Mouse (Mus musculus): ENCODE results near the gene Ift20. TPM values are rescaled to one million over a fixed set of nuclear protein-coding genes. Genes with fewer than 3 reads are reported as not detected.

The Ift20 gene
- polyA plus RNA-seq, 1 experiment = 137 TPM

DNA sequence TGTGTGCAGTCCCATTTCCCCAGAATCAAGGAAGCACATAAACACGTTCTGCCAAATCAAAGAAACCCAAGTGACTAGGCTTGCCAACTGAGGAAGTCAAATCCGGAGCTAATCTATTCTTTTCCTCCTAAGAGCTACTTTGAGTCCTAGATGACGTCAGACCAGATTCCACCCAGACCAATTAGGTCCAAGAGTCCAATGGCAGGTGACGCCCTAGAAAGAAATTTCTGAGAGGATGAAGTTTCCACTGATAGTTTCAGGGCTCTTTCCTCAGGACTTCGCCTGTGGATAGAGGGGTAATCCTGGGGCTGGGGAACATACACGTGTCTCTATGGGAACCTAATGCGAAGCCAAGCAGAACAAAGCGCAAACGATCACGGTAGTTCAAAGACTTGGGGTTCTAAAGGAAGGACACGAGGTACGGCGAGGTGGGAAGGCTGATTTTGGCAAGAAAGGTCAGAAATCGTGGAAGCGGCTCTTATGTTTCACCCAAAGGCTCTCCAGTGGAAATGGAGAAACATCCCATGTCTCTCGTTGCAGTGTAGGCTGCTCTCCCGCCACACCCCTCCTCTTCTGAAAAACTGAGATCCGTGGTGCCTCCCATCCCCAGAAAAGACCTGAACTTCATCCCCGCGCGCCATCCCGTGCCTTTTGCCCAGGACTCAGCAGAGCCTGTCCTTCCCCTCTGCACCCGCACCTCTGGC, 633 bp upstream of the Ift20 start:
- H3K4me1 ChIP-seq (ENCODE audit: control insufficient read depth, insufficient read depth, insufficient read length, low read length) = peaks cover 10% of the 10 kb centered on the region; the same call in 1 of the 2 replicates
- no peaks in the 10 kb centered on the region for H3K27me3 ChIP-seq (ENCODE audit: control insufficient read depth, insufficient read depth, low read length)
- no peak for TF ChIP-seq CTCF (IDR thresholded peaks at IDR 0.05; ENCODE audit: extremely low read depth, insufficient read length, insufficient replicate concordance, low read depth, low read length)
- no peak for TF ChIP-seq POLR2A (IDR thresholded peaks at IDR 0.05; ENCODE audit: low read depth, low read length)
- H3K4me3 ChIP-seq (ENCODE audit: low read depth, low read length) = peak overlapping the region; percentile 94
- H3K27ac ChIP-seq (ENCODE audit: insufficient read depth, low read depth, low read length) = peak overlapping the region; percentile 99
- WGBS = under 1% methylated on average over 23 of the region's 23 CpGs
- H3K36me3 ChIP-seq (ENCODE audit: control insufficient read depth, insufficient read depth, low read length) = peaks cover 17% of the 10 kb centered on the region

- Histone ChIP-seq H3K4me3 (ENCODE audit: low read depth, low read length) (peak overlapping the region; percentile 94), H3K36me3 (ENCODE audit: control insufficient read depth, insufficient read depth, low read length) (peaks cover 21% of the 10 kb centered on the region), H3K4me1 (ENCODE audit: control insufficient read depth, insufficient read depth, insufficient read length, low read length) (peaks cover 10% of the 10 kb centered on the region; the same call in 1 of the 2 replicates), H3K27me3 (ENCODE audit: control insufficient read depth, insufficient read depth, low read length) (no peaks in the 10 kb centered on the region), H3K27ac (ENCODE audit: insufficient read depth, low read depth, low read length) (peak overlapping the region; percentile 88)
- WGBS = under 1% methylated on average over 14 of the region's 14 CpGs
- no peak for TF ChIP-seq POLR2A (IDR thresholded peaks at IDR 0.05; ENCODE audit: low read depth, low read length)
- TF ChIP-seq CTCF (IDR thresholded peaks at IDR 0.05; ENCODE audit: extremely low read depth, insufficient read length, insufficient replicate concordance, low read depth, low read length) = no peak
Measured at GRCm38 (mm10) chr11:78536690-78537084, 526 bp downstream of the Ift20 start.

- Histone ChIP-seq H3K36me3 (ENCODE audit: control insufficient read depth, insufficient read depth, low read length) (peaks cover 34% of the 10 kb centered on the region), H3K4me1 (ENCODE audit: control insufficient read depth, insufficient read depth, insufficient read length, low read length) (peaks cover 6% of the 10 kb centered on the region), H3K27ac (ENCODE audit: insufficient read depth, low read depth, low read length) (no peak overlapping the region), H3K4me3 (ENCODE audit: low read depth, low read length) (no peak overlapping the region), H3K27me3 (ENCODE audit: control insufficient read depth, insufficient read depth, low read length) (no peaks in the 10 kb centered on the region)
- 77% methylated on average over 3 of the region's 3 CpGs for WGBS
- TF ChIP-seq CTCF (IDR thresholded peaks at IDR 0.05; ENCODE audit: extremely low read depth, insufficient read length, insufficient replicate concordance, low read depth, low read length) (no peak), POLR2A (IDR thresholded peaks at IDR 0.05; ENCODE audit: low read depth, low read length) (no peak)
Measured at GRCm38 (mm10) chr11:78540358-78540757, 4.2 kb downstream of the Ift20 start.

- no peaks in the 10 kb centered on the region for H3K27me3 ChIP-seq (ENCODE audit: control insufficient read depth, insufficient read depth, low read length)
- peaks cover 29% of the 10 kb centered on the region for H3K36me3 ChIP-seq (ENCODE audit: control insufficient read depth, insufficient read depth, low read length)
- H3K4me3 ChIP-seq (ENCODE audit: low read depth, low read length) = no peak overlapping the region
- peaks cover 9% of the 10 kb centered on the region for H3K4me1 ChIP-seq (ENCODE audit: control insufficient read depth, insufficient read depth, insufficient read length, low read length)
- WGBS = 66% methylated on average over 7 of the region's 7 CpGs
- H3K27ac ChIP-seq (ENCODE audit: insufficient read depth, low read depth, low read length) = no peak overlapping the region
- TF ChIP-seq CTCF (IDR thresholded peaks at IDR 0.05; ENCODE audit: extremely low read depth, insufficient read length, insufficient replicate concordance, low read depth, low read length) (no peak), POLR2A (IDR thresholded peaks at IDR 0.05; ENCODE audit: low read depth, low read length) (no peak)
Measured at GRCm38 (mm10) chr11:78544449-78545111, 8.4 kb downstream of the Ift20 start.

DNA sequence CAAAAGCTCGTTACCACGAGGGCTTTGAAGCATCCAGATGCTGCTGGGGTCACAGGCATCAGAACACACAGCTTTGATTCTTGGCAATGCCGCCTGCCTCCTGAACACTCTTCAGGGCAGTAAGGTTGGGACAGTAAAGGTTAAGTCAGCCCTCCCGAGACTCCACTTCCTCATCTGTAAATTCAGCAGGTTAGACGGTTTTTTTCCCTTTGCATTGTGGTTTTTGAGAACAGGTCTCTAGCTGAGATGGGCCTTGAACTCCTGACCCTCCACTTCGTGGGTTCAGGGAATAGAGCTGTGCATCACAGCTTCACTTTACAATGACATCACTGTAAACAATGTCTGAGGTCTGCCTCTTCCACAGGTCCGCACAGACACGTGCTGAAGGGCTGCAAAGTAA, 9.0 kb downstream of the Ift20 start:
- Histone ChIP-seq H3K36me3 (ENCODE audit: control insufficient read depth, insufficient read depth, low read length) (peaks cover 24% of the 10 kb centered on the region), H3K27me3 (ENCODE audit: control insufficient read depth, insufficient read depth, low read length) (no peaks in the 10 kb centered on the region), H3K27ac (ENCODE audit: insufficient read depth, low read depth, low read length) (no peak overlapping the region), H3K4me3 (ENCODE audit: low read depth, low read length) (no peak overlapping the region), H3K4me1 (ENCODE audit: control insufficient read depth, insufficient read depth, insufficient read length, low read length) (peaks cover 9% of the 10 kb centered on the region)
- TF ChIP-seq POLR2A (IDR thresholded peaks at IDR 0.05; ENCODE audit: low read depth, low read length) (no peak), CTCF (IDR thresholded peaks at IDR 0.05; ENCODE audit: extremely low read depth, insufficient read length, insufficient replicate concordance, low read depth, low read length) (no peak)
- WGBS = 22% methylated on average over 8 of the region's 8 CpGs

- peaks cover 23% of the 10 kb centered on the region for H3K4me1 ChIP-seq (ENCODE audit: control insufficient read depth, insufficient read depth, insufficient read length, low read length)
- H3K36me3 ChIP-seq (ENCODE audit: control insufficient read depth, insufficient read depth, low read length) = peaks cover 10% of the 10 kb centered on the region
- 39% methylated on average over 2 of the region's 2 CpGs for WGBS
- TF ChIP-seq POLR2A (IDR thresholded peaks at IDR 0.05; ENCODE audit: low read depth, low read length) = no peak
- no peak for TF ChIP-seq CTCF (IDR thresholded peaks at IDR 0.05; ENCODE audit: extremely low read depth, insufficient read length, insufficient replicate concordance, low read depth, low read length)
- no peak overlapping the region for H3K4me3 ChIP-seq (ENCODE audit: low read depth, low read length)
- no peaks in the 10 kb centered on the region for H3K27me3 ChIP-seq (ENCODE audit: control insufficient read depth, insufficient read depth, low read length)
- H3K27ac ChIP-seq (ENCODE audit: insufficient read depth, low read depth, low read length) = peak overlapping the region; percentile 56
Measured at GRCm38 (mm10) chr11:78547718-78548460, 11.7 kb downstream of the Ift20 start.
